12 mouse cellular contexts compared by ENCODE assay signal in the genomic region with DNA sequence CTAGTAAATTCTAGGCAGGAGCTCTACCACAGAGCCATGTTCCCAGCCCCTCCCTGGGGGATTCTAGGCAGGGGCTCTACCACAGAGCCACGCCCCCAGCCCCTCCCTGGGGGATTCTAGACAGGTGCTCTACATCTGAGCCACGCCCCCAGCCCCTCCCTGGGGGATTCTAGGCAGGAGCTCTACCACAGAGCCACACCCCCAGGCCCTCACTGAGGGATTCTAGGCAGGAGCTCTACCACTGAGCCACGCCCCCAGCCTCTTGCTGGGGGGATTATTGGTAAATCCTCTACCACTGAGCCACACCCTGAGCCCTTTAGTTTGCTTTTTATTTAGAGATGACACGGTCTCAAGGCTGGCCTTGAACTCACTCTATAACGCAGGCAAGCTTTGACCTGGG. TPM values are rescaled to one million over a fixed set of nuclear protein-coding genes. Genes with fewer than 3 reads are reported as not detected.
"Had no signal": no experiment of that assay in that cellular context is flagged by ENCODE, and none has a peak within 500 bp of the region (broad histone marks: within the 10 kb centered on the region; RNA-seq: fewer than 3 reads in every experiment).

No protein-coding gene starts in this region.

RNA-seq across cellular contexts. Expression of gene Cldn4, which starts 13.0 kb away (rescaled TPM):
- polyA plus RNA-seq: midbrain, embryonic 15.5 days had no signal

RNA-seq across cellular contexts. Expression of gene Cldn13, which starts 18.4 kb away (rescaled TPM):
- polyA plus RNA-seq: kidney, adult 2 months; liver, adult 2 months; midbrain, embryonic 15.5 days; urinary bladder, adult 2 months had no signal

RNA-seq across cellular contexts. Expression of gene Tmem270, which starts 27.2 kb away (rescaled TPM):
- polyA plus RNA-seq: intestine, embryonic 16.5 days; kidney, embryonic 15.5 days; large intestine, adult 2 months; limb, embryonic 13.5 days; liver, adult 2 months; lung, embryonic 14.5 days; midbrain, embryonic 11.5 days; midbrain, embryonic 15.5 days; neural tube, embryonic 12.5 days; stomach, embryonic 15.5 days; urinary bladder, adult 2 months had no signal
